Mouse (Mus musculus) erythroblast, embryonic 14.5 days (primary cell): ENCODE results near the gene Sncb.

Experiments
- GATA1 ChIP-seq: IDR thresholded peaks from 2 replicates; pipeline ENCODE4 v1.6.1; 2012; ENCODE audit warnings: low read length, inconsistent platforms, mixed read lengths
- TAL1 ChIP-seq: IDR thresholded peaks from 3 replicates; pipeline ENCODE4 v1.6.1; 2012; ENCODE audit warnings: low read length, inconsistent platforms, mixed read lengths

DNA sequence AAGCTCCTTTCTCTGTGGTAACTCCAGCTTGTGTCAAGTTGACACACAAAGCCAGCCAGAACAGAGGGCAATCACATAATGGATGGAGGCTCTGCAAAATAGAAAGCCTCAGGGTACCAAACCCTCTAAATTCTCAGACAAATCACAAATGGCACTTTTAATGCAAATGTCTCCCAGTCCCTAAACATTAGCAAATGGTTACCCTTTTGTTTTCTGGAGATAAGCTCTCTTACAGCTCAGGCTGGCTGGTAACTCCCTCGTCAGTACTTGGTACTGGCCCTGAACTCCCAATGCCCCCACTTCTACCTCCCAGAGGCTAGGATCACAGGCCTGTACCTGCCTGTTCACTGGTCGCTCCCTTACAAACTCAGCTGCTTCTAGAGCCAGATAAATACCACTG is 16.8 kb upstream of the Sncb start:
- TF ChIP-seq GATA1 (no peak), TAL1 (no peak)
